Mouse (Mus musculus): ENCODE data around the gene Ccr4.

The Ccr4 gene

DNA sequence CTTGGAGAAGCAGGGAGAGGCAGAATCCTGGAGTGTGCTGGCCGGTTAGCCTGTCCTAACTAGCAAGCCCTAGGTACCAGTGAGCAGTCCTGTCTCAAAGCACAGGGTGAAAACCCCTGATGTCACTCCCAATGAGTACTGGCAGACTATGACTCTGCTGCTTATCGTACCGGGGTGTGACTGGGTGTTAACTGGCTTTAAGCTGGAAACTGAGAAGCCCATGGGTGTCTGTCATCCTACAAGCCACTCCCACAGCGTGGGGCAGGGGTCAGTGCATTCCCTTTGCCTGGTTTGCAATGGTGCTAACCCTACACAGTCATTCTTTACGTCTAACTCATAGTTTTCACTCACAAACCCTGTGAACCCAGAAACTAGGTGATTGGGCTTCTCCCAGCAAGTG is 36.5 kb downstream of the Ccr4 start:
- no peak for DNase-seq

DNA sequence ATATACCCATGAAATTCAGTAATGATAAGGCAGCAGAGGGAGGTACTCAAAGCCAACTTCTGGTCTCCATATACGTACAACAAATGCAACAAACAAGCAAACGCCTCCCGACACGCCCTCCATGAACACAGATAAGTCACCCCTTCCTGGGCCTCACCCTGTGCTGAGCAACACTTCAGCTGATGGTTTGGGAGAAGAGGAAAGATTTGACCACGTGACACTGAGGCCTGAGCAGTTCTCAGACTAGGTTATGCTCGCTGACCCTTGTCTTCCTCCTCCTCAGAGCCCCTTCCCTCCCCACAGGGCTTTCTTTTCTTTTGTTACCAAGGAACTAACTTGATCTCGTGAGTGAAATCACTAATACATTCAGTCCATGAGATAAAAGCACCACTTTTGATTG is 37.8 kb downstream of the Ccr4 start:
- DNase-seq: no peak

DNA sequence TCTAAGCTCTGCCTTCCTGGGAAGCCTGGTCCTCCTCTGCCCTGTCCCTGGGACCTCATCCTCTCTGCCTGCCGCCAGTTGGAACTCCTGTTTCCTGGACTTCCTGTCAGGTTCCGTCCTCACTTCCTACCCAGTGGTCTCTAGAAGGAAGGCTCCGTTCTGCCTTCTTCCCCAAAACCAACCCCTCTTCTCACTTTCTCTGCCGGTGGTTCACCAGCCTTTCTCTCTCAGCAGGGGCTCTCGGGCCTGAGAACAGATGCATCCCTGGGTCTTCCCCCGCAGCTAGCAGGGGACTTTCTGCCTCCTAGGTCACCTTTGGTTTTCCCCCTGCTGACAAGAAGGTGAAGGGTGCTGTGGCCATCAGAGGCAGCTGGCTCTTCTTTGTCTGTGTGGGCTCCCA is 39.3 kb downstream of the Ccr4 start:
- no peak for DNase-seq

DNA sequence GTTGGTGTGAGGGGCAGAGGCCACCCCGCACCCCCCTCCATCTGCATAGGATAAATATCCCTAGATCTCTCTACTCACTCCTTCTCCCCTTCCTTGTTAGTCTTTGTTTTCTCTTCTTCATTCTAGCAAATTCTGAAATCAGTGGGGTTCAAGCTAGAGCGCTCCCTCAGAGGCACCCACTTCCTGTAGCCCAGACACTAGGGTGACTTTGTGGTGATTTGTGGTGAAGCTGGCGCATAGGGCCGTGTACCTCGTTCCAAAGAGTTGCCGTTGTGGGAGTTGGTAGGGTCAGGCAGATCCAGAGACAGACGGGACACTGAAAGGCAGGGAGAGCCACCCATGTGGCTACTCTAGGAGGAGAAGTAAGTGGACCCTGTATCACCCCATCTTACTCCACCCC is 42.1 kb downstream of the Ccr4 start:
- no peak for DNase-seq

DNA sequence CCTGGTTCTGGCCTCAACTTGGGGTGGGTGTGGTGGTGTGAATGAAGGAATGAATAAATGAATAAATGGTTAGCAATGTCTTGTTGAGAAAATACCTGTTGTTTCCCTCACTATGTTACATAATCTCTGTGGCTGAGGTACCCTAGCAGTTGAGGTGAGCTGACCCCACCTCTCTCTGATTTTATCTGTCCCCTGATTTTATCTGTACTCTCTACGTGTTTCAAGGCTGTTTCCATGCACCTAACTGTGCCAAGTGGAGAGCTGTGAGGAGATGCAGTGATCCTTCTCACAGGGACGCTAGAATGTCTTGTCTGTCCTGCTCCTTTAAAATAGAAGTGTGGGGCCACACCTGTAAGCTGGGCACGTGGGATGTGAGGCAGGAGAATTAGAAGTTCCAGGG is 46.3 kb downstream of the Ccr4 start:
- DNase-seq: no peak

DNA sequence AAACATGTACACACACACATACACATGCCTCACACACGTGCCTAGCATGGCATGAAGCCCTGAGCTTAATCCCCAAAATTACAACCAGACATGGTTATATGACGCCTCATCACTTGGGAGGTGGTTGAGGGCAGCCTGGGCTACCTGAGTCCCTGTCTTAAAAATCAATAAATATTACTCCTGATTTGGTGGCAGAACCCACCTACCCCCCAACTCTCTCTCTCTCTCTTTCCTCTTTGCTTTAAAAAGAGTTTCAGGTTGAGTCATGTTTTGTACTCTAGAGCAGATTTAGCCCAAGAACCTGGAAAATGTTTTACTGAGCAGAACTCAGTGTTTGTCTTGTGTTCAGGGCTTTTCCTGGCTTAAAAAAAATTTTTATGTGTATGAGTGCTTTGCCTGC is 49.3 kb downstream of the Ccr4 start:
- no peak for DNase-seq

DNA sequence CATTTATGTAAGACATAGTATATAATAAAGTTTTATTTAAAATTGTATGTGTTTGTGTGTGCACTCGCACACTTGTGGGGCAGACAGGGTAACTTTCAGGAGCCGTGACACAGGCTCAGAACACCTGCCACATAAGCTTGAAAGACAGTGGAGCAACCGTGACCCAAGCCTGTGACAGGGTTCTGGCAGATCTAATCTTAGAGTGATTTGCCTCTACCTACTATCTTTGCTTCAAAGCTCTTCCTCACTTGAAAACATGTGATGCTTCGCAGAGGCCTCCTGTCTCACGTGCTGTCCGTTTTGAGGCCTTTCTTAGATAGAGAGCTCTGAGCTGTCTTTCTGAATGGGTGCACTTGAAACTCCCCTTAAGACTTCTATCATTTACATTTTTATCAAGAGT is 52.3 kb downstream of the Ccr4 start:
- DNase-seq: no peak

DNA sequence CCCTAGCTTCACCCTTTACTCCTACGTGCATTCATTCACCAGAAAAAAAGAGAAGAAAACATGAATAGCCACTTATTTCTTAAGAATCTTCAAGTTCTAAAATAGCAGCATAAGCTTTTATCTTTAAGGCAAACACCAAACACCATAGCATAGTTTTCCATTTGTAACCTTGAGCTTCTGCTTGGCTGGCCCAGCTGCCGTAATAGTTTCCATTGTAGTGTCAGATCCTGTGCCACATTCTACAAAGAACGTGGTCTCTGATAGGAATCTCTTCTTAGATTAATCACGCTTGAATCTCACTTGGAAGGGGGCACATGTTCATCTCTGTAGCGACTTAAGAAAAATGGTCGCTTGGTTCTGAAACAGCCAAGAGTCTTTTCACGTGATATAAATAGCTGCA is 53.1 kb downstream of the Ccr4 start:
- DNase-seq: no peak

DNA sequence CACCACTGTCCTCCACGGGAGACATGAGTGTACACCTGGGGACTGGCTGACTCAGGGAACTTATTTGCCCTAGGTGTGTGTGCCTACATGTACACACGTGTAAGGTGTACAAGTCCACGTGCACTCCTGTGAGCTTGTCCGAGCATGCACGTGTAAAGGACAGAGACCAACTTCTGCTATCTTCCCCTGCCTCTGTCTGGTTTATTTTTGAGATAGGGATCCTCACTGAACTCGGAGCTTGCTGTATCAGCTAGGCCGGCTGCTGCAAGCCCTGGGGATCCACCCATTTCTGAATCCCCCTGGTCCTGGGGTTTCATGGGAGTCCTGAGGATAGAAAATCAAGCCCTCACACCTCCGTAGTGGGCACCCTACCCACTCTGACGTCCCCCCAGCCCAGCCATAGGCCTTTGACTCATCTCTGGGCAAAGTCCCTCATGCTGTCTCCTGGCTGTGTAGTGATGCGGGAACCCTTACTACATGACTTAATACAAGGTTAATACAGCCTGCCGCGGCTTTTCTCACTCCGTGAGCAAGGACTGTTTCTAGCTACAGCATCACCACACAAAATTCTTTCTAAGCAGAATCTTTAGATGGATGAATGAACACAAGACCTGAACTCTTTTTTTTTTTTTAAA is 55.5 kb downstream of the Ccr4 start:
- DNase-seq: no peak

DNA sequence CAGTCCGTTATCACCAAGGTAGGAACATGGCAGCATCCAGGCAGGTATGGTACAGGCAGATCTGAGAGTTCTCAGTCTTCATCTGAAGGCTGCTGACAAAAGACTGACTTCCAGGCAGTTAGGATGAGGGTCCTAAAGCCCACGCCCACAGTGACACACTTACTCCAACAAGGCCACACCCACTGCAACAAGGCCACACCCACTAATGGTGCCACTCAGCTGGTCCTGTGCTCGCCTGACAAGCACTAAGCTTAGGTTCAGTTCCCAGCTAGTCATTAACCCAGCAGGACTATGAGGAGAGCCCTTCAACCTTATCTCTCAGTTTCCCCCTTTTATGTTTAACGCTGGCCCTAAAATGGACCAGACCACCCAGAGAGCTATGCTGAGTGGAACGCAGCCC is 56.0 kb downstream of the Ccr4 start:
- no peak for DNase-seq

DNA sequence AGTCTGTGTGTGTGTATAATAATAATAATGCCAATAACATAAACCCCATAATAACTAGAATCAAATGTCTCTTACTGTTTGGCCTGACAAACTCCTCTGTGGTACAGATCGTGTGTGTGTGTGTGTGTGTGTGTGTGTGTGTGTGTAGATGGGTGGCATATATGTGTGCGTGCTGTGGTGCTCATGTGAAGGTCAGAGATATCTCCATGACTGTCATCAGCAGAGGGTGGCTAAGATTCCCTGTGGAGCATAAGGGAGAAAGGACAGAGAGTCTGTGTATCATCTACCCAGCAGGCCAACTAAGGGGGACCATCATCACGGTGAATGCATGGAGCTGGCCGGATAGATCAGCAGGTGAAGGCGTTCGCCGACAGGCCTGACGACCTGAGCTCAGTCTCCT is 57.8 kb downstream of the Ccr4 start:
- DNase-seq: no peak

DNA sequence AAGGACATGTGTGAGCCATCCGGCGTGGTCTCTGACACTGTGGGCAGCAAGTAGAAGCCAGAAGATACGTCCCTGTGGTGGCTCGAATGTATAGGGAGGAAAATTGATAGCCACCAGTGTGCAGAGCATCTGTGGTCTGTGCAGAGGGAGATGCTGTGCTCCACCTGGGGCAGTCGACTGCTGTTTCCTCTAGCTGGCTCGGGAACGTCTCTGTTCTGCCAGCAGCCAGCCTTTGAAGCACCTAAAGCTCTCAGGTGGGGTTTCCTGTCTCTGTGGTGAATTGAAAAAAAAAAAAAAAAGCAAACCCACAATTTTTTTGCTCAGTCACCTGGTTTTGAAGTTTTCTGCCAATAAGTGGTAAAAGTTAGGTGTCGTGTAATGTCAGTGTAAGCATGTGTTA is 61.4 kb downstream of the Ccr4 start:
- no peak for DNase-seq

DNA sequence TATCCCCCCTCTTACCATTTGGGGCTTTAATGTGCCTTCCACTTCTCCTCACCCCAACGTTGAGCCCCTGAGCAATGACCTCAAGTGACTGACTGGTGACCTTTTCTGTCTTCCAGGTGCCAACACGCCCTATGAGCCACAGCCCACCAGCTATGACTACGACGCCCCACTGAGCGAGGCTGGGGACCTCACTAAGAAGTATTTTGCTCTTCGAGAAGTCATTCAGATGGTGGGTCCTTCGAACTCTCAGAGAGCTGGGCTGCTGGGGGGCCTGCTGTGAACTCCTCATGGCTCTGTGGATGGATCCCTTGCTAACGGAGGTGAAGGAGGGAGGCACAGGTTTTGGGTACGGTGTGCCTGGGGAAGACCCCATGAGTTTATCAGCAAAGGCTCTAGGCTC is 61.8 kb downstream of the Ccr4 start:
- no peak for DNase-seq

DNA sequence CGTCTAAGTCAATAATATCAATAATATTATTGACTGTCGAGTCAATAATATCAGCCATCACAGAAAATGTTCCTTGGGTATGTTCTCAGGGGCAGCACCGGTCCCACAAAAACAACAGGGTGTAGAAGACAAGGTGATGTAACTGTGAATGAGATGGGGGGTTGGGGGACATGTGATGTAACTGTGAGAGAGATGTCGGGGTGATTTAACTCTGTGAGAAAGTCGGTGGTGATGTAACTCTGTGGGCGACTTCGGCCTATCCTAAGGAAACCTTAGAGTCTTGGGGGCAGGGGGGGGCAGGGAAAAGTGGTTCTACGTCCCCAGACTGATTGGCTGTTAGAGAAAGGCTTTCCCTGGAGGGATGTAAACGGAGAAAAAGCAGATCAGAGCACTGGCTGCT is 62.5 kb downstream of the Ccr4 start:
- no peak for DNase-seq

DNA sequence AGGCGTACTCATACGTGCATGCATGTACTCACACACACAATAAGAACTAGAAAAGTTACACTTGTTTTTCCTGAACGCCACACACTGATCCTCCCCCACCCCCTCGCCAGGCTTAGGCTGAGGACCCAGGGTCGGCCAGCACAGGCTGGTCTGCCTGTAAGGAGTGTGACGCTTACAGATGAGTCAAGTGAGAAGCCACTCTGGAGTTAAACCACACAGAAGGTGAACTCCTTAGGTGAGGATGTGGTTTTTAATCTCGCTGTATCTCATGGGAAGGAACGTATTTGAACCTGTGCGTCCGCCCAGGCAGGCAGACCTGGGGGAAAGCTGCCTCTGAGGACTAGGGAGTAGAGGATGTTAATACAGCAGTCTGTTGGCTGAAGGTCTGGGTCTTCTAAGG is 64.2 kb downstream of the Ccr4 start:
- DNase-seq: no peak
